Mouse (Mus musculus) lung, postnatal 0 days (tissue): Measurements from ENCODE around the gene Ext2.

Experiments used
- CTCF ChIP-seq: IDR thresholded peaks from 2 replicates; pipeline ENCODE4 v1.5.1; 2016; ENCODE audit warnings: antibody characterized with exemption, mild to moderate bottlenecking
- EP300 ChIP-seq: IDR thresholded peaks from 2 replicates; pipeline ENCODE4 v1.6.1; 2016; ENCODE audit warnings: antibody characterized with exemption, mild to moderate bottlenecking, control low read depth

GRCm38 (mm10) chr2:93788557-93788956 is 33.8 kb downstream of the Ext2 start:
- TF ChIP-seq CTCF = no peak
- no peak for TF ChIP-seq EP300
